Mouse (Mus musculus) midbrain, embryonic 11.5 days (tissue): ENCODE results near the gene Olfr494. TPM values are rescaled to one million over a fixed set of nuclear protein-coding genes. Genes with fewer than 3 reads are reported as not detected.

Source experiments
- ATAC-seq: fragments of 200-750 bp; cut with Nextera tagmentation; 2 replicates; pipeline ENCODE4 v1.8.0; 2017; ENCODE audit warnings: moderate TSS enrichment, moderate library complexity; ENCODE audit not compliant: low FRiP score
- DNase-seq: peaks from one replicate; pipeline ENCODE4 v3.0.0; 2015; ENCODE audit warnings: low spot score; ENCODE audit errors: missing footprints
- H3K27ac ChIP-seq: fragments of 300-500 bp; sonication (generic); 2 replicates; pipeline ENCODE4 v1.5.1; 2014; ENCODE audit warnings: low read depth, low read length
- H3K27me3 ChIP-seq: fragments of 300-500 bp; sonication (generic); 2 replicates; pipeline ENCODE4 v1.6.1; 2014; ENCODE audit warnings: mild to moderate bottlenecking, low read length, moderate library complexity, mixed read lengths; ENCODE audit not compliant: control insufficient read depth, insufficient read depth
- H3K36me3 ChIP-seq: fragments of 300-500 bp; sonication (generic); 2 replicates; pipeline ENCODE4 v1.6.1; 2014; ENCODE audit warnings: mild to moderate bottlenecking, low read length, moderate library complexity, mixed read lengths; ENCODE audit not compliant: control insufficient read depth, insufficient read depth
- H3K4me1 ChIP-seq: fragments of 300-500 bp; sonication (generic); 2 replicates; pipeline ENCODE4 v1.6.1; 2014; ENCODE audit warnings: low read length; ENCODE audit not compliant: control insufficient read depth, insufficient read depth
- H3K4me2 ChIP-seq: fragments of 300-500 bp; sonication (generic); 2 replicates; pipeline ENCODE4 v1.6.1; 2014; ENCODE audit warnings: mild to moderate bottlenecking, moderate library complexity
- H3K4me3 ChIP-seq: fragments of 300-500 bp; sonication (generic); 2 replicates; pipeline ENCODE4 v1.5.1; 2014; ENCODE audit warnings: low read depth, low read length
- H3K9ac ChIP-seq: fragments of 300-500 bp; sonication (generic); 2 replicates; pipeline ENCODE4 v1.6.1; 2014; ENCODE audit warnings: low read length
- H3K9me3 ChIP-seq: fragments of 300-500 bp; sonication (generic); 2 replicates; pipeline ENCODE4 v1.6.1; 2016; ENCODE audit warnings: low read length; ENCODE audit not compliant: control insufficient read depth
- WGBS: fragments of 180-500 bp; shearing (Covaris S2); extraction: QIAGEN DNeasy Blood & Tissue Kit; methylation state at CpG from one replicate; pipeline ENCODE4 v1.1.7; 2014; 5-methylcytosine and 5-hydroxymethylcytosine counted together
- polyA plus RNA-seq: library from polyadenylated mRNA; unstranded; fragments of >200 nt; fragmentation: Nextera tagmentation; extraction: Ambion mirVana; gene quantifications from 2 replicates; pipeline ENCODE4 v1.2.1, GENCODE M21; 2014

The Olfr494 gene
- polyA plus RNA-seq = not detected in 2 replicates

- ATAC-seq (no peak), DNase-seq (no peak)
- H3K4me2 ChIP-seq = no peak within 1 kb of the TSS
- H3K36me3 ChIP-seq = no peaks in the 10 kb centered on the region
- WGBS = 79% methylated on average over 3 of the region's 3 CpGs
- H3K27ac ChIP-seq = no peak within 1 kb of the TSS
- H3K9ac ChIP-seq = no peak within 1 kb of the TSS
- no peaks in the 10 kb centered on the region for H3K9me3 ChIP-seq
- no peak within 1 kb of the TSS for H3K4me3 ChIP-seq
- no peaks in the 10 kb centered on the region for H3K27me3 ChIP-seq
- no peaks in the 10 kb centered on the region for H3K4me1 ChIP-seq
Measured at GRCm38 (mm10) chr7:108365035-108365434, at the start of gene Olfr494. Olfr494 (plus strand) TSS chr7:108365335.

- DNase-seq (no peak), ATAC-seq (no peak)
- H3K27me3 ChIP-seq = no peaks in the 10 kb centered on the region
- 90% methylated on average over 2 of the region's 2 CpGs for WGBS
- H3K4me2 ChIP-seq = no peak within 1 kb of the TSS
- H3K27ac ChIP-seq = no peak within 1 kb of the TSS
- no peaks in the 10 kb centered on the region for H3K9me3 ChIP-seq
- H3K4me1 ChIP-seq = no peaks in the 10 kb centered on the region
- no peak within 1 kb of the TSS for H3K4me3 ChIP-seq
- no peak within 1 kb of the TSS for H3K9ac ChIP-seq
- no peaks in the 10 kb centered on the region for H3K36me3 ChIP-seq
Measured at GRCm38 (mm10) chr7:108323574-108323973, 41.6 kb upstream of the Olfr494 start, which contains the start of gene Olfr492. Olfr492 (minus strand) TSS chr7:108323674.

DNA sequence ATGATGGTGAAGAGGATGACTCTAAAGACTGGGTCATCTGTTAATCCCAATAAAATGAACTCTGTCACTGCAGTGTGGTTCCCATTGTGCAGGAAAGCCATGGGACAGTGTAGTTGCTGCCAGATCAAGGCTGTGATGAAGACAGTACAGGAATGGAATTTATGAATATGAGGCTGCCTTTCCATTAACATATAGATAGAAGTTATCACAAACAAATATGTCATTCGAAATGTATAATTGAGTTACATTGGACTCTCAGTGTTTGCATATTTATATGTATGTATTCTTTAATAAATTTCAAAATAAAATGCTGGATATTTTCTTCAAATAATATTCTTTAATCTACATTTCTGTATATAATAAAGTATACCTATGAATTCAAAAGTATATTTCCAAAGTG lies 18.3 kb upstream of the Olfr494 start, which contains the start of gene Olfr493:
TSS of gene Olfr493 (minus strand) at position 101 of the 400 bp plus-strand sequence.
- Histone ChIP-seq H3K9ac (no peak within 1 kb of the TSS), H3K27me3 (no peaks in the 10 kb centered on the region), H3K4me1 (no peaks in the 10 kb centered on the region), H3K4me3 (no peak within 1 kb of the TSS), H3K36me3 (no peaks in the 10 kb centered on the region), H3K9me3 (no peaks in the 10 kb centered on the region), H3K4me2 (no peak within 1 kb of the TSS), H3K27ac (no peak within 1 kb of the TSS)
- DNase-seq (no peak), ATAC-seq (no peak)
- WGBS = 77% methylated on average over 1 of the region's 1 CpGs

- no peak for ATAC-seq
- no peaks in the 10 kb centered on the region for H3K27me3 ChIP-seq
- H3K9ac ChIP-seq = no peak within 1 kb of the TSS
- H3K4me3 ChIP-seq = no peak within 1 kb of the TSS
- no peak for DNase-seq
- H3K27ac ChIP-seq = no peak within 1 kb of the TSS
- no peaks in the 10 kb centered on the region for H3K36me3 ChIP-seq
- H3K4me1 ChIP-seq = no peaks in the 10 kb centered on the region
- no peak within 1 kb of the TSS for H3K4me2 ChIP-seq
- 71% methylated on average over 1 of the region's 1 CpGs for WGBS
- no peaks in the 10 kb centered on the region for H3K9me3 ChIP-seq
Measured at GRCm38 (mm10) chr7:108392867-108393266, 27.7 kb downstream of the Olfr494 start, which contains the start of gene Olfr495. Olfr495 (plus strand) TSS chr7:108393167.

Other genes with a start within 250 kb of the Olfr494 start
- not detected in 2 replicates for gene Olfr484, start 237.9 kb upstream of the Olfr494 start, polyA plus RNA-seq
- gene Olfr485, start 205.5 kb upstream of the Olfr494 start, polyA plus RNA-seq = not detected in 2 replicates
- not detected in 2 replicates for gene Olfr486, start 192.6 kb upstream of the Olfr494 start, polyA plus RNA-seq
- not detected in 2 replicates for gene Olfr487, start 150.7 kb upstream of the Olfr494 start, polyA plus RNA-seq
- gene Olfr488, start 107.0 kb upstream of the Olfr494 start, polyA plus RNA-seq = not detected in 2 replicates
- gene Olfr490, start 76.4 kb upstream of the Olfr494 start, polyA plus RNA-seq = not detected in 2 replicates
- gene Olfr491, start 51.9 kb upstream of the Olfr494 start, polyA plus RNA-seq = not detected in 2 replicates
- not detected in 2 replicates for gene Olfr492, start 41.7 kb upstream of the Olfr494 start, polyA plus RNA-seq
- gene Olfr493, start 18.4 kb upstream of the Olfr494 start, polyA plus RNA-seq = not detected in 2 replicates
- gene Olfr495, start 27.8 kb downstream of the Olfr494 start, polyA plus RNA-seq = not detected in 2 replicates
- not detected in 2 replicates for gene Olfr497, start 55.1 kb downstream of the Olfr494 start, polyA plus RNA-seq
- gene Olfr498, start 100.0 kb downstream of the Olfr494 start, polyA plus RNA-seq = not detected in 2 replicates
- not detected in 2 replicates for gene Olfr502, start 159.7 kb downstream of the Olfr494 start, polyA plus RNA-seq
- not detected in 2 replicates for gene Olfr503, start 179.2 kb downstream of the Olfr494 start, polyA plus RNA-seq
- not detected in 2 replicates for gene Olfr504, start 200.5 kb downstream of the Olfr494 start, polyA plus RNA-seq
- gene Olfr506, start 245.5 kb downstream of the Olfr494 start, polyA plus RNA-seq = not detected in 2 replicates